Mouse (Mus musculus): ENCODE results near the gene Vps11.
A peak's percentile ranks its signal among the peaks of the same experiment; 100 is the strongest.

DNA sequence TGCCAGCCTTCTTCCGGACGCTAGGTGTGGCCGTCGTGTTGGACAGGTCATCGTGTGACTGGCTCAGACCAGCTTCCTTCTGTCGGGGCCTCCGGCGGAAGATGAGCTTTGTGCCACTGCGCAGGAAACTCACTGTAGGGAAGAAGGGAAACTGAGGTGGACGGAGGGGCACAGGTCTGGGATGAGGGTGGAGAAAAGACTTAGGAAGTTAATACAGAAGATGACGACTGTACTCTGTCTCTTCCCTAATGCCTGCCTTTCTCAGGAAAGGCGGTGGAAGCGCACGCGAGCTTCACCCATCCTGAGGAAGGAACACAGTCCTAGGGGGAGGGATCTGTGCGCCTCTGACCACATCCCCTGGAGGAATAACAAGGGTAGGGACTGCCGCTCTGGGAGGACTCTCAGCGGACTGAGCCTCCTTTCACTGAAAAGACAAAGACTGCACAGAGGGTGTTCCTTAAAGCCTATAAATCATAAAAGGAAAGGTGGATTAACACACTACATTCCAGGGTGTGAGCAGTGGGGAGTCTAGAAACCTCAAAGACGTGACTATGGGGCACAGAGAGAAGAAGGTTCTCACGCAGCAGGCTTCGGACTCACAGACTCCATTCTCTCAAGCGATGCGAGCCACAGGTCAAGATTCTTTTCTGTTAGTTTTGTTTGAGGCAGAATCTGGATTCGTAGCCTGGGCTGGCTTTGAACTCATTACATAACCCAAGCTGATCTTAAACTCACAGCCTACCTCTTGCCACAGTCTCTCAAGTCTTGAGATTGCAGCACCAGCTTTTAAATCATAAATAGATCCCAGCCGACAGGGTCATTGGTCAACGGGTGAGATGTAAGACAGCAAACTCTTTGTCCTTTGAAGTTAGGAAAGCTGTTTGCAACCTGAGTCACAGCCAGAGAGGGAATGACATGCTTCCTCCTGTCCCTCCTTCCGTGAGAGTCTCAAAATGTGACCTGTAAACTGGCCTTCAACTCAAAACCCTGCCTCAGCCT is 50.0 kb downstream of the Vps11 start:
- TF ChIP-seq EP300 (IDR thresholded peaks at IDR 0.05) (peak; percentile 62), CTCF (IDR thresholded peaks at IDR 0.05) (peak; percentile 39)

Measured in lung, postnatal 0 days (tissue).